Mouse (Mus musculus): Measurements from ENCODE around the gene Fam168a.
"Not testable (repeated sequence)": the region's sequence is repeated elsewhere in the genome, so short reads cannot be mapped to it uniquely, and the experiment has no call there.

Fam168a gene

GRCm38 (mm10) chr7:100839632-100840402 is 133.4 kb downstream of the Fam168a start:
- DNase-seq (ENCODE audit: low spot score in 2 of 2): no peak

DNA sequence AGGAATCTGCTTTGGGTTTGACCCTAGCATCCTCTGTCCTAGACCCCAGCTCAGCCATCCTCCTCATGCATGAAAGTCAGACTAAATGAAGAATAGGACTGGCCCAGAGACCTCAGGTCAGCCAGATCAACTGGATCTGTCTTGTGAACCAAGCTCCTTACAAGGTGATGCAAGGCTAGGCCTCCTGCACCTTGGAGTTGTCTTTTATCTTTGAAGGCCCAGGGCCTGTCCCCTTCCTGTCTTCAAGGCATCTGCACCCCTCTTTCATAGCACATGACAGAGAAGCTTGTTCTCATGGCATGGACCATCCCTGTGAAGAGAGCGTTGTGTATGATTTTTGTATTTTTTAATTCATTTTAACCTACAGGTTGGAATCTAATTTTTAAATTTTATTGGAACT is 134.5 kb downstream of the Fam168a start:
- DNase-seq (ENCODE audit: low spot score in 2 of 2): no peak

DNA sequence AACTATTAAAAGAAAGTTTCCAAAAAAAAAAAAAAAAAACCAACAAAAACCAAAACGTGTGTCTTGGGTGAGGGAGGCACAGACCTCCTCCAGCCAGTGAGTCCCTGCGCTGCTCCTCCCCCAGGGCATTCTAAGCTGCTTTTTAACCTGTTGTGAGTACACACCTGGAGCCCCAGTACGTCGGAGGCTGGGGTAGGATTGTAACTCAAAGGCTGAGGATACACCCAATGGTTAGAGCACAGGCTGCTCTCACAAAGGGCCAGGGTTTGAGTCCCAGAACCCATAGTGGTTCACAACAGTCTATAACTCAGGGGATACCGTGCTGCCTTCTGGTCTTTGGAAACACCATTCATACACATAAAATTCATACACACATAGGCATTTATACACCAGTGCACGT is 135.2 kb downstream of the Fam168a start:
- DNase-seq (ENCODE audit: low spot score in 2 of 2): no peak

- DNase-seq (ENCODE audit: low spot score in 2 of 2): no peak
These were observed 135.7 kb downstream of the Fam168a start for GRCm38 (mm10) chr7:100842175-100842574.

DNA sequence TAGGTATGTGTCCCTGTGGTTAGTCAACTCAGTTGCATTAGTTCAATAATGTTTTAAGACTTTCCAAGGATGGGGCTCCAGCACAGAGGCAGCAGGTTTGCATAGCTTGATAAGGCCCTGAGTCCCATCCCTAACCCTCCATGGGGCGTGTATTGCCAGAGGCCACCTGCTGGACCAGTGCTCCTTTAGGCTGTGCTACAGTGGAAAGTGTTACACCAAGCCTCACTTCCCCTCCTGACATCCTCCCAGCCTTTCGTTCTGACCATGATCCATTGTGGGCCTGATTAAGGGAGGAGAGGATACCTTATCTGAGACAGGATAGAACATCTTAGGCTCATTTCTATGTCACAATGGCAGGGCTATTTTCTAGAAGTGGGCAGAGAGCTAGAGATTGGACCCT is 137.4 kb downstream of the Fam168a start:
- DNase-seq (ENCODE audit: low spot score in 2 of 2): no peak

DNA sequence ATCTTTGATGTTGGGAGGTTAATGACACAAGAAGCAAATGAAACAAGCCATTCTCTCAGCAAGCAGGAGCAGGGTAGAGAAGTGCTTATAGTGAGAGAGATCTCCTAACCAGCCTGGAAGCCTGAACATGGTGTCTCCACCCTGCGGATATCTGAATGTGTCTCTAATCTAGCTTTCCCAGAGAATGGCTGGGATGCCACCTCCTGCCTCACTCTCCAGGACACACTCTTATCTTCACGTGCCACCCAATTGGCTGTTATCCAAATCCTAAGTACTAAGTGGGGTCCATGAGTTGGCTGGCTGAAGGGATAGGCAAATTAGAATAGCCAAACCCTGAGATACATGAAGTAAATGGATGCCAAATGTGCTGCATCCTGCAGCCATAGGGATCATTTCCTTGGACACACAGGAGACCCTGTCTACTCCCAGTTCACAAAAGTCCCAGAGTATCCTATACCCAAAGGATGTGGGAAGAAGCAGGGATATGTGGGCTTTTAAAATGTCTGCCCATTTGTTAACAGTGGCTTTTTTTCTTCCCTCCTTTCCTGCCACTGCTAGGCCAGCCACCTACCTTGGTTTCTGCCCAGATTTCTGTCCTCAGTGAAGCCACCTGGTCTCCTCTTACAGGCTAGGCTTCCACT is 138.1 kb downstream of the Fam168a start:
- DNase-seq (ENCODE audit: low spot score in 2 of 2): no peak

GRCm38 (mm10) chr7:100845026-100845400 is 138.6 kb downstream of the Fam168a start:
- no peak for DNase-seq (ENCODE audit: low spot score in 2 of 2)

- DNase-seq (ENCODE audit: low spot score in 2 of 2): peak in 1 of 2 experiments; percentile 71
These were observed 139.0 kb downstream of the Fam168a start for GRCm38 (mm10) chr7:100845412-100845811.

DNA sequence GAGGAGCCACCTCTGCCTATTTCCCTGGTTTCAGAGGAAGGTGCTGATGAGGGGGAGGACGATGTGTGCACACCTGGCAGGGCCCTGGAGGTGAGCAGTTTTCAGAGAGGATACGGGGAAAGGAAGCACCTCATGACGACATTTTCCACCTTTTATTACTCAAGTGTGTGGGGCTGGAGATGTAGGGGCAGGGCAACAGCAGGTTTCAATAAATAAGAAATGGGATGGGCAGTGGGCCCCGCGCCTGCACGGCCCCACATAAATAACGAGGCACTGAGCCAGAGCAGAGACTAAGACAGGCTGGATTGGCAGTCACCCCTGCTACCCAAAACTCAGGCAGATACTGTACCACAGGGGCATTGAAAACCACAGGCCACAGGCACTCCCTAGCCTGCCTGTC is 139.6 kb downstream of the Fam168a start:
- DNase-seq (ENCODE audit: low spot score in 2 of 2): not testable (repeated sequence)

DNA sequence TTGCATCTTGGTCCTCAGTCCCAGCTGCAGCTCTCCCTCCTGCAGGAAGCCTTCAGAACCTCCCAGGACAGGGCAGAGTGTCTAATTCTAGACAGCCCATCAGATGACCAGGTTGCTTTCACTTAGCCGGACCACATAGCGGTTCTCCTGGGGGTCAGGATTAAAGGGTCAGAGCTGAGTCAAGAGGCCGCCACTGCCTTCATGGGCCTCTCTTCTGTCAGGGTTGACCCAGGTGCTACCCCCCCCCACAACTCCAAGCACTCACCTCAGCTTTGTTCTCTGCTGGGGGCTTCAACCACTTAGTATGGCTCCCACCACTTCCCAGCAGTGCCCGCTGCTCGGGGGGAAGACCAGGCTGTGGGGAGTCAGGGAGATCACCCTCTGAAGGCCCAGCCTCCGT is 140.7 kb downstream of the Fam168a start:
- peak in 1 of 2 experiments; percentile 6 for DNase-seq (ENCODE audit: low spot score in 2 of 2)

DNA sequence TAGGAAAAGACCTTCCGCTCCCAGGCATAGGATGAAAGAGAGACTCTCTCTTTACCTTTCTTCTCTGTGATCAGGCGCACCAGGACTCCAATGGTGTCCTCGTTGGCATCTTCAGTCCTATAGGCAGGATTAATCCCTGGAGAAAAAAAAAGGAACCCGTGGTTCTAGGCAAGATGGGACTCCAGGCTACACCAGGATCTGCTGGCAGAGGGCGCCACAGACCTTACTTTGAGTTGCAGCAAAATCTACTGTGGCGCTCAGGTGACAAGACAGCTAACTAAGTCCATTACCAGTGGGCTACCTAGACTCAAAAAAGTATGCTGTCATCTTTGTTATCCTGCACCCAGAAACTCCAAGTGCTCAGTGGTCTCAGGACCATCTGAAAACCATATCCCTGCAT is 142.3 kb downstream of the Fam168a start:
- peak in 1 of 2 experiments; percentile 72 for DNase-seq (ENCODE audit: low spot score in 2 of 2)

DNA sequence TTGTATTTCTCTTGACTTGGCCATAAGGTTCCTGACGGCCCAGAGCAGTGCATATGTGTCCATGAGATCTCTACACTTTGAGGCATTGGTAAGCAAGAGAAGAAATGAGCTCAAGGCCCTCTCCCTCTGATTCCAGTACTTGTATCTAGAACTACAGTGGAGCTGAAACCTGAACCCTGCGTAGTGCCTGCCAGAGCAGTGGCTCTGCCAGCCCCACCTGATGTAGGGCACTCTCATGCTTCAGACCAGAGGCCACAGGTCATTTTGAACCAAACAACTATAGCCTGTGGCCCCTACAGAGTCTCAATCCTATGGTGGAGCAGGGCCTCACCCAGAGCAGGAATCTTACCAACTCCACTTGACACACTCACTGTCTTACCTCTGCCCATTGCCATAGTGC is 143.1 kb downstream of the Fam168a start:
- no peak for DNase-seq (ENCODE audit: low spot score in 2 of 2)

DNA sequence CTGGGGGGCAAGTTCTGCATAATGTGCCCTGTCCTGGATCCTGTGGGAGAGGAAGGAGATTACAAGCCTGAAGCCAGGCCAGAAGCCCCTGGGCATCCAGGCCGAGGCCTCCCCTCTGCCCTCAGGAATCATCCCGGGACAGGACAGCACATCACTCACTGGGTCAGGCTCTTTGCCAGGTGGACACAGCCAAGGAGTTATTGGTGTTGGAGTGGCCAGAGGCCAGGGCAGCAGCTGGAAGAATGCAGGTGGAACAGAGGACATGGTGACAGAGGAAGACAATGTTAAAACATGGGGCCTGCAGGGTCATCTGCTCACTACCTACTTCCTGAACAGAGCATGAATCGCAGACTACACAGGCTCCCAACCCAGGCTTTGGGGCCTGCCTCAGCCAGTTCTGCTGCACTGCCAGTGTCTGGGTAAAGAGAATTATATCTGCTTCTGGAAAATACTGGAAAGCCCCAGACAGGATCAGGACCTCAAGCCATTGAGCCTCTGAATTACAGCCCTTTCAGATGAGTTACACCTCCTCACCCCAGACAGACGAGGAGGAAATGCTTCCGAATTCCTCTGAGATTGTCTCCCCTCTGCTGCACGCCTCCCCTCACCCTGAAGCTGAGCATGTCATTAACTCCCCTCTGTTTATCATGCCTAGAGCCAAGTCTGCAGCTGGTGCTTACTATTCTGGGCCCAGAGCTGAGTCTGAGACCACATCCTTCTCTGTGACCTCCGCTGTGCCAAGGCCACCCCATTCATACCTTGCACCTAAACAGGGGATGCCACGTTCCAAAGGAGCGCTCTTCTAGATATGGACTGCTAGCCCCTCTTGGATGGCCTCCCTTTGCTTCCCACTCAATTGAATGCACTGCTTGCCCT is 145.3 kb downstream of the Fam168a start:
- no peak for DNase-seq (ENCODE audit: low spot score in 2 of 2)

GRCm38 (mm10) chr7:100853396-100853795 is 147.0 kb downstream of the Fam168a start:
- DNase-seq (ENCODE audit: low spot score in 2 of 2): no peak

- DNase-seq (ENCODE audit: low spot score in 2 of 2): no peak
These were observed 147.8 kb downstream of the Fam168a start for GRCm38 (mm10) chr7:100854137-100854814.

GRCm38 (mm10) chr7:100854861-100855260 is 148.4 kb downstream of the Fam168a start:
- no peak for DNase-seq (ENCODE audit: low spot score in 2 of 2)

DNA sequence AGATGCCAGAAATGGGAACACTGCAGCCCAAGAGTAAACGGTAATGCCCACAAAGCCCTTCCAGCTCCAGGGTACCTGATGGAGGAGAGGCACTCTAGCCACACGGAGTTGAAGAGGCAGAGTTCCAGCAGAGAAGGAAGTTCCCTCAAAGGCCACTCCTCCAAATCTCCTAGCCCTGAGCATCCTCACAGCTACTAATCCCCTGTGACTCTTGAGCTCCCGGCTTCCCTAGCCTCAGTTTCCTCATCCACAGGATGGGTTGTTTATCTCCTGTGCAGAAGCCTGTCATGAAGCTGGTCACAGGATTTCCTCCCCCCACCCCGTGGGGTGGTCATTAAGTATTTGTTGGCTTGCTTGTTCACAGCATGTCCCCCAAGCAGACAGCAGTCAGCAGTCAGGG is 148.9 kb downstream of the Fam168a start:
- no peak for DNase-seq (ENCODE audit: low spot score in 2 of 2)

GRCm38 (mm10) chr7:100855795-100856573 is 149.5 kb downstream of the Fam168a start:
- DNase-seq (ENCODE audit: low spot score in 2 of 2): no peak

GRCm38 (mm10) chr7:100860450-100860849 is 154.0 kb downstream of the Fam168a start:
- DNase-seq (ENCODE audit: low spot score in 2 of 2): no peak

DNA sequence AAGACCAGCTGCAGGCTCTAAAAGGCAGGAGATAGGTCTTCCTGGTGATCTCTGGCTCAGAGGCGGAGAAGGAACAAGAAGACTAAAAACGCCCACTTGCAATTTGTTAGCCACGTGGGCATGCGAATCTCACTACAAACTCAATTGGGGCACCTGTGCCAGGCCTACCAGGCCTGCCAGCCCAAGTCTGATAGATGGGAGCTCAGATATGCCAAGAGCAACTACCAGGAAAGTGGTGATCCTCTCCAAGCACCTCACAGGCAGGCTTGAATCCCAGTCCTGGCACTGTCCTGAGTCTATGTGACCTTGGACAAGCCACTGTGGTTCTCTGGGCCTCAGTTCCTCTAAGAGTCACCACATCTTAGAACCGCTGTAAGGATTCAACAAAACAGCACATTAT is 154.8 kb downstream of the Fam168a start:
- no peak for DNase-seq (ENCODE audit: low spot score in 2 of 2)

DNA sequence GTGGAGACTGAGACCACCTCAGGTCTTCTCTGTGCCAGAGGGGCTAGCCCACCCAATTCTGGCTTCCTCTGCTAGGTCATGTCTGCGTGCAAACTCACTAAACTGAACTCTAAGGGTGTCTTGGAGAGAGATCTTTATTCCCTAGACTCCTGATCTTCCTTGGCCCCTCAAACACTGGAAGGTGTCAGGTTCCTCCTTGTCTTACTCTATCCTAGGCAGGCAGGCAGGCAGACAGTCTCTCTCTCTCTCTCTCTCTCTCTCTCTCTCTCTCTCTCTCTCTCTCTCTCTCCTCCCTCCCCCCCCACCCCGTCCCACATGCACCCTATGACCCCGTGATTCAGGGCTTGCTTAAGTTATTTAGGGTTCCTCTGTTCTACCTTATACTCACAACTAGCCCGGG is 155.9 kb downstream of the Fam168a start:
- no peak for DNase-seq (ENCODE audit: low spot score in 2 of 2)
